Mouse (Mus musculus): ENCODE measurements around the gene Kdm4d.
A peak's percentile ranks its signal among the peaks of the same experiment; 100 is the strongest.

GRCm38 (mm10) chr9:14440347-14440746, 59.9 kb downstream of the Kdm4d start:
- TF ChIP-seq CTCF (IDR thresholded peaks at IDR 0.05) (peak; percentile 22), EP300 (IDR thresholded peaks at IDR 0.05; ENCODE audit: insufficient read depth, low read depth, low read length) (no peak)
